Mouse (Mus musculus) activated CD4-positive, CD25-positive, alpha-beta regulatory T cell, adult 4 months (primary cell): ENCODE data around the gene Pafah1b1. TPM values are rescaled to one million over a fixed set of nuclear protein-coding genes. Genes with fewer than 3 reads are reported as not detected.

Experiments used
- ATAC-seq: one replicate; pipeline ENCODE4 v1.8.0; 2017
- polyA plus RNA-seq, 2 experiments: library from polyadenylated mRNA; unstranded; fragments of 100-300 nt; shearing (Covaris generic); gene quantifications; one replicate each; pipeline ENCODE4 v1.2.1; 2017

Gene Pafah1b1
- polyA plus RNA-seq, 2 experiments from 2014 or later: 59.5 to 79.2 TPM

- no peak for ATAC-seq
These were observed 3.8 kb downstream of the Pafah1b1 start for GRCm38 (mm10) chr11:74720668-74721067.

GRCm38 (mm10) chr11:74715971-74716525 is 8.4 kb downstream of the Pafah1b1 start:
- no peak for ATAC-seq

DNA sequence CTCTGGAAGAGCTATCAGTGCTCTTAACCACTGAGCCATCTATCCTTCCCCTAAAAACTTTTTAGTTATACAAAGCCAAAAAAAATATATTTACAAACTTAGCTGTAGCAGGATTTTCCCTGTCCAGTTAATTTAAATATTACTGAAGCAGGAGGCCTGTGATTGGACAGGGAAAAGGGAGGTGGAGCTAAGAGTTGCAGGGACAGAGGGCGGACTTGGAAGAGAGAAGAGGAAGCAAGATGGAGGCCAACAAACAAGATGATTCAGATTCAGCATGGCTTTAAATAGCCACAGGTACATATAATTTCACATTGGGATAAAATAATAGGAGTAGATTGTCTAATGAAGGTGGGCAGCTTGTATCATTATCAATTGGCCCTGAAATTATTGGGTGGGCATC is 13.8 kb downstream of the Pafah1b1 start:
- no peak for ATAC-seq

DNA sequence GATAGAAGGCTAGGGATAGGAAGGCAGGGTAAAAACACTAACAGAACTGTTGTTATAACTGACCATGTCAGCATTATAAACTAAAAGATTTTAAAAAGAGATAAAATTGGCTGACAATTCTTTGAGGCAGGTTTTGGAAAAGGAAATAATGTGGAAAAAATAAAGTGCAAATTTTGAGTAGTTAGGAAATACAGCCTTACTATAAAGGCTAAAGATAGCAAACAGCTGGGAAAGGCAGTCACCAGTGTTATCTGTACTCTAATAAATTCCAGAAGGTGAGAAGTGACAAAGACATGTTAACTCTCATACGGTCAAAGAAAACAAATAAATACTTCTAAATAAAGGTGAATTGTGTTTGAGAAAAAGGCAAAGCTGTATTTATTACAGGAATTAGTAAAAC is 15.7 kb downstream of the Pafah1b1 start:
- ATAC-seq: no peak

DNA sequence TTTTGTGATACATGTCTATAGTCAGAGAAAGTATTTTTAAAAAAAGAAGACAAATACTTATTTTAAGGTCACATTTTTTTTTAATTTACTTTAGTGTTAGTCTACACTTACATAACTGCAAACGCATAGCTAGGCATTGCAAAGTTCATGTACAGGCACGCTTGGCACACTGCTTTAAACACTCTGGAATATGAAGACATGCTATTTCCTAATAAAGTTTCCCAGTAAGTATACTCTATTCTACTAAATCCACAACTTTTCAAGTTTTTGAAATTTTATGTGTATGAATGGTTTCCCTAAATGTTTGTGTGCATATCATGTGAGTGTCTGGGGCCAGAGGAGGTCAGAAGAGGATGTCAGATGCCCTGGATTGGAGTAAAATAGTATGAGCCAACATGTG is 20.4 kb downstream of the Pafah1b1 start:
- ATAC-seq: no peak

- no peak for ATAC-seq
These were observed 25.0 kb downstream of the Pafah1b1 start for GRCm38 (mm10) chr11:74699505-74699904.

- no peak for ATAC-seq
These were observed 32.3 kb downstream of the Pafah1b1 start for GRCm38 (mm10) chr11:74692151-74692550.

GRCm38 (mm10) chr11:74675156-74675555 is 49.3 kb downstream of the Pafah1b1 start:
- ATAC-seq: no peak

- ATAC-seq: no peak
These were observed 49.8 kb downstream of the Pafah1b1 start for GRCm38 (mm10) chr11:74674713-74675112.

DNA sequence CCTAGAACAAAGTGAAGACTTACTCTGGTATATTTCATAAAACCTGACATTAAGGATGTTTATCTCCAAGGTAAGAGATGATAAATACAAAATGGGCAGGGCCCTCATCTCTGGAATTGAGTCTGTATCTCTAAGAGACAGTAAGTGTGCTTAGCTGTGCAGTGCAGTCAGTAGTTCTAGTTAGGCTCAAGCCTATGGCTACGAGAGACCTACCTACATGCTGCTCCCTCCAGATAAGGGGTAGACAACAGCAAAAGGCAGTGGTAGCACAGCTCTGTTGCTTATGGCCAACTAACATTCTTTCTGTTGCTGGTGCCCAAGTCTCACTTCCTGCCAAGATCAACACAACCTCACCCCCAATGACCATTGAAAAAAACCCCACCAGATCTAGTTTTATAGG is 50.9 kb downstream of the Pafah1b1 start:
- ATAC-seq: no peak

- ATAC-seq: no peak
These were observed 51.5 kb downstream of the Pafah1b1 start for GRCm38 (mm10) chr11:74672901-74673513.

DNA sequence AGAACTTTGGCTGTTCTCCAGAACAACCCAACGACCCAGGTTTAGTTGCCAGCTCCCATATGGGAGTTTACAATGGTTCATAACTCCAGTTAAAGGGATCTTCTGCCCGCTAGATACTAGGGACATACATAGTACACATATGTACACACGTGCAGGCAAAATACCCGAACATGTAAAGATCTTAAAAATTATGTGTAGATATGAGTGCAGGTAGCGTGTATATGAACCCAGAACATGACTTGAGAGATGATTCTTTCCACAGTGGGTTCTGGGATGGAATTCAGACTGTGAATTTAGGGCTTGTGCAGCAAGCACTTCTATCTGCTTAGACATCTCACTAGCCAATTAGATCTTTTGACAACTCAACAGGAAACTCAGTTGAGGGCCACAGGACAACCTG is 52.6 kb downstream of the Pafah1b1 start:
- no peak for ATAC-seq

- no peak for ATAC-seq
These were observed 53.5 kb downstream of the Pafah1b1 start for GRCm38 (mm10) chr11:74671013-74671412.

GRCm38 (mm10) chr11:74670151-74670550 is 54.3 kb downstream of the Pafah1b1 start:
- ATAC-seq: no peak

DNA sequence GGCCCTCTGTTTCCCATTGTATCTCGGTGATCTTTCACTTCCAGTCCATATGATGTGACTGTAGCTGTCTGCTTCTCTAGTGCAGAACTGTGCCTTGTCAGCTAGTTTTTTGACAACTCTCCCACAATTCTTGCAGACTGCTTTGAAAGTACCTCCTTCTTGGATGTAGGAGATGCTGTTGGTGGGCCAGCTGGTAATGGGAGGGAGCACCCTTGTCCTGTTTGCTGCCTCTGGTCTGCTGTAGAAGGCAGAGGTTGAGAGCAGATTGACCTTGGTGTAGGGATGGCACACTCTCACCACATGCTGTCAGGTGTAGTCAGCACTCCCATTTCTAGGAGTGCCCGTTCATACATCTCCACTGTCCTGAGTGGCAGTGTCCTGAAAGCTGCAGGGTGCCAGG is 55.5 kb downstream of the Pafah1b1 start:
- ATAC-seq: no peak

- ATAC-seq: no peak
These were observed 56.0 kb downstream of the Pafah1b1 start for GRCm38 (mm10) chr11:74668466-74668865.

- no peak for ATAC-seq
These were observed 56.9 kb downstream of the Pafah1b1 start for GRCm38 (mm10) chr11:74667582-74668010.

GRCm38 (mm10) chr11:74666776-74667581 is 57.5 kb downstream of the Pafah1b1 start:
- ATAC-seq: no peak

DNA sequence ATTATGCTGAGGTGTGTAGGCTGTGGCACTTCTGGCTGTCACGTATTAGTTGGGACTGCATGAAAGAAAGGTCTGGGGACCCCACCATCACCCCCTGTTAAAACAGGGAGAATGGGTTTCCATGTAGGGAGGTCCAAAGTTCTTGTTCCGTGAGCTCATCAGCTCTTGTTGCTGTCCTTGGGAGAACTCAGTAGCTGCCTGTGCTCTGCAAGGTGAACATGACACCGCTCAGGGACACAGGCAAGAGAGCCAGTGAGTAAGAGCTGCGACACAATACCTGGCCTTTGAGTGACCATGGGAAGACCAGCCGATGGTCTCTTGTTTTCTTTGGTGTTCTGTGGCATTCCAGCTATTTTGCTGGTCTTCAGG is 58.2 kb downstream of the Pafah1b1 start:
- ATAC-seq: no peak

GRCm38 (mm10) chr11:74665631-74666283 is 58.7 kb downstream of the Pafah1b1 start:
- no peak for ATAC-seq

DNA sequence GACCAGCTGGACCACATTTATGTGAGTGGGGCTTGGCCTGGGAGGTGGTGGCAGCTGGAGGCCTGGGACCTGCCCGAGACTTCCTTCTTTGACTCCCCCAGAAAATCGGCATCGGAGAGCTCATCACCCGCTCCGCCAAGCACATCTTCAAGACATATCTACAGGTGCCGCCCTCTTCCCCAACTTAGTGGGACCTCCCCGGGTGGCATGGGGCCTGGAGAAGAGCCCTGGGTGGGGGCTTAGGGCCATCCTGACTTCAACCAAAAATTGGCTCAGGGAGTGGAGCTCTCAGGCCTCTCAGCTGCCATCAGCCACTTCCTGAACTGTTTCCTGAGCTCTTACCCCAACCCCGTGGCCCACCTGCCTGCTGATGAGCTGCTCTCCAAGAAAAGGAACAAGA is 59.6 kb downstream of the Pafah1b1 start:
- ATAC-seq: no peak

DNA sequence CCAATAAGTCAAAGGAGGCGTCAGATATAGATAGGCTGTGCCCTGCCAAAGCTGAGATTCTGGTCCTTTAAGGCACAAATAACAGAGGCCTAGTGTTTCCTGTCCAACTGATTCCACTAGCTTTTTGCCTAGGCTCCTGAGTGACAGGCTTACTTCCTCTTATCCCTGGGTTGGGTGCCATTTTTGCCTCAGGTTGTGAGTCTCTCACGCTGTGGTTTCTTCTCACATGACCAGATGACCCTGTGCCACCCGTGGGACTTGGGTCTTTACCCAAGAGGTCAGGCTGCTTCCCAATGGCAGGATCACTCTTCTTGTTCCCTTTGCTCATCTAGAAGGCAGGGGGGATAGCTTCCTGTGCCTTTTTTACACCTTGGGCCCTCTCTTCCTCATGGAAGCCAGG is 60.2 kb downstream of the Pafah1b1 start:
- ATAC-seq: no peak

- no peak for ATAC-seq
These were observed 62.2 kb downstream of the Pafah1b1 start for GRCm38 (mm10) chr11:74662221-74662620.

GRCm38 (mm10) chr11:74661641-74662040 is 62.8 kb downstream of the Pafah1b1 start:
- no peak for ATAC-seq
